Mouse (Mus musculus) cerebral cortex, adult 2 months (tissue): ENCODE results near the gene Cfb.

Experiments used
- WGBS: fragments of 180-500 bp; shearing (Covaris S2); methylation state at CpG from one replicate; pipeline ENCODE4 v1.1.7; 2018; 5-methylcytosine and 5-hydroxymethylcytosine counted together

The Cfb gene

DNA sequence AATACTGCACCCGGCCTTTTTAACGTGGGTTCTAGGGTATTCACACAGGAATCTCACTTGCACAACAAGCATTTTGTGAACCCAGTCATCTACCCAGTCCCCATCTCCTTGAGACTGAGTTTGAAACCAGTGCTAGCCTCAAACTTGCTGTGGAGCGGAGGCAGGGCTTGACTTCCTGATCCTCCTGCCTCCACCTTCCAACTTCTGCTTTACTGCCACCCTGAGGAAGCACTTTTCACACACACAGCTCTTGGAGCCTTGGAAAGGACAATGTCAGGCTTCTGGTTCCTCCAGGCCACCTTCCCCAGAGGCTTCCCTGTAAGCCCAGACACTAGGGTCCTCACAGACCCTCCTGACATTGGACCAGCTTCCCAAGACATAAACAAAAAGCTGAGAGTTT lies 21.0 kb upstream of the Cfb start:
- 70% methylated on average over 3 of the region's 3 CpGs for WGBS

DNA sequence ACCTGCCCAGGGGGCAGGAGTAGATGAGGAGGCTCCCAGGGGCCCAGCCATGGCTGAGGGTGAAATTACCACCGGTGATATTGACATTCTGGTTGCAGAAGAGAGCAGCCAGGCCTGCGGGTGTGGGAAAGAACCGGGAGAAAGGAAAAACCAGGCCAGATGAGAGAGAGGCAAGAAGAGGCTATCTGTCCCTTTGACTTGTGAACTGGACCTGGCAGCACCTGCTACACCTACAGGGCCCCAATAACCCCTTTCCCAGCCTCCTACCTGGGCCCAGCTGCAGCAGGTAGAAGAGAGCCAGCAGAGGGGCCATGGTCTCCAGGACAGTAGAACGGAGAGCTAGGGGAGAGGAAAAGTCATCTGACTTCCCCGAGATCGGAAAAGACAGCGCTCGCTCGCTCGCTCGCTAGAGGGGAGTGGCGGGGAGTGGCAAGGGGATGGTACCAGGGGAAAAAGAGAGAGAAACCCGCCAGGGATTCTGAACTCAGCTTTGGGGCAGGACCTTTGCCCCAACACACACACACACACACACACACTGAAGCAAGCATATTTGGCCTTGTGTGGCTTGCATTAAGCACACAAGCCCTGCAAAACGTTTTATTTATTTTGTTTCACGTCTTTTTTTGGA lies 19.5 kb upstream of the Cfb start, which contains the start of gene Gm20547:
TSS of gene Gm20547 (minus strand) at position 360 of the 628 bp plus-strand sequence.
- WGBS: 27% methylated on average over 15 of the region's 15 CpGs

DNA sequence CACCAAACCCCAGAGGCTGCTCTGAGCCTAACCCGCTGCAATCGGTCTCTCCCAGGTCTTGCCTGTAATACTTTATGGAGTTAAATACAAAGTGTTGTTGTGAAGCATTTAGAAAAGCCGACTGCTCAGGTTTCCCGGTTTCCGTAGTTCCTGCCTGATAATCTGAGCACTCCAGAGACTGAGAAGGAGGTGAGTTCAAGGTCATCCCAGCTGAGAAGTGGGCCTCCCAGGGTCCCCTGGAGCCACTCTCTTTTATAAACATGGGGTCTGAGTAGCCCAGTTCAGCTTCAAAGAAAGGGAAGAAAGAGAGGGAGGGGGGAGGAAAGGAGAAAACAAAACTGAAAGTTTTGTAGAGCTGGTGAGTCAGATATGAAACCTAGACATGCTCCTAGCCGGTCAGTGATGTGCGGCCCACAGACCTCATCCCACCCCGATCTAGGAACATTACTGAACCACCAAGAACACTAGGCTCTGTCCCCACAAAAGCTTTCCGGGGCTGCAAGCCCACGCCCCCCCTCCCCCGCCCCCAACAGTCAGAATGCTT lies 17.1 kb upstream of the Cfb start, which contains the start of gene Zbtb12:
TSS of gene Zbtb12 (plus strand) at position 148 of the 544 bp plus-strand sequence.
- 64% methylated on average over 11 of the region's 11 CpGs for WGBS

DNA sequence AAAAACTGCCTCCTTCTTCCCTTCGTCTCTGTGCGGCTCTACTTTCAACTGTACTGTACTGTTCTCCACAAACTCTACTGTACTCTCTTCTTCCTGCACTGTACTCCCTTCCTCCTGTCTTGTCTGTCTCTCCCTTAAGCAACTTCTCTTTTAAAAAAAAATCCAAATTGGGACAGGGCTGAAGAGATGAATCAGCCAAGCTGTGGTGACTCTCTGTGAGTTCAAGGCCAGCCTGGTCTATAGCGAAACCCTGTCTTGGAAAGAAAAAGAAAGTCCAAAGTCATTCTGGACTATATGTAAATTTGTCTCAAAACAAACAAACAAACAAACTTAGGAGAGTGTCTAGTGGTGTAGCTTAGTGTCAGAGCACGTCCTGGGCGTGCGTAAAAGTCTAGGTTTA lies 12.0 kb upstream of the Cfb start:
- 90% methylated on average over 6 of the region's 6 CpGs for WGBS

DNA sequence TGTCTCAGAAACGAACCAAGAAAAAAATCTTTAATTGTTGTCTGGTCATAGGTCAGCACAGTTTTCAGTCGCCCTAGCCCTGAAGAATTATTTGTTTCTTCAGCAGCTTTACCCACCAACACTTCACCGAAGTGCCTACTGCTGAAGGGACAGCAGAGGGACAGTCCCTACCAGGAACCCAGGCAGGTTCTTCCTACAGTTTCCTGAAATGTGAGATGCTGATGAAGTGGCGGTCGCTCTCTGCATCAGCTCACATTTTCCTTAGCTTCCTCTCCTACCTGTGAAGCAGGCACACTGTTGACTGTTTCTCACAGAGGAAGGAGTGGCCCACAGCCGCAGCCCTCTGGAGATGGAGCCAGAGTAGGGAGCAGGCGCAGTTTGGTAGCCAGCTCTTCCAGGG lies 3.7 kb upstream of the Cfb start:
- WGBS: 78% methylated on average over 7 of the region's 7 CpGs

DNA sequence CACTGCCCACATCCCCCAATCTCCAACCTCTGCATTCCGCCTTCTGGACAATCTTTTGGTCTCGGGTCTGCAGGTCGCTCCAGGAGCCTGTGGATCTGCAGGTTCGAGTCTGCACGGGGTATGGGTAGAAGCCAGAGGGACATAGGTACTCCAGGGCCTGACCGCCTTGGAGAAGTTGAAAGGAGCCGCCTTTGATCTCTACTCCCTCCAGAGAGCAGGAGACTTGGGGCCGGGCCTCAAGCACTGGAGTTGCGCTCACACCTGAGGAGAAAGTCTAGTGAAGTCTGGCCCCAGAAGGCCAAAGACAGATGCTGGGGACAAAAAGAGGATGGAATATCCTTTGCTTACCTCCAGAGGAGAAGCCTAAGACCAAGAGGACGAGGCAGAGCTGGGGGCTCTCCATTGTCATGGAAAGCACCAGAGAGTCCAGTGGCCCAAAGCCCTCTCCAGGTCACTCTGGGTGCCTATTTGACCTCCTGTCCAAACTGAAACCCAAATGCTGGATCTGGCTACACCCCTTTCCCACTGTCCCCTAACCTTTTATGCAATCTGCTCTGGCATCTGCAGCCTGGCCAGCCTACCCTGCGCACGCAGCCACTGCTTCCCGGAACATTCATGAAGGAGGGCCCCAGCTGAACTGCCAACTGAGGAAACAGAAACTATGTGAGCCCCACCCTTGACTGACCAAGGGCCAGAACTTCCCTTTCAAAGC lies 458 bp downstream of the Cfb start:
- WGBS: 69% methylated on average over 13 of the region's 13 CpGs

DNA sequence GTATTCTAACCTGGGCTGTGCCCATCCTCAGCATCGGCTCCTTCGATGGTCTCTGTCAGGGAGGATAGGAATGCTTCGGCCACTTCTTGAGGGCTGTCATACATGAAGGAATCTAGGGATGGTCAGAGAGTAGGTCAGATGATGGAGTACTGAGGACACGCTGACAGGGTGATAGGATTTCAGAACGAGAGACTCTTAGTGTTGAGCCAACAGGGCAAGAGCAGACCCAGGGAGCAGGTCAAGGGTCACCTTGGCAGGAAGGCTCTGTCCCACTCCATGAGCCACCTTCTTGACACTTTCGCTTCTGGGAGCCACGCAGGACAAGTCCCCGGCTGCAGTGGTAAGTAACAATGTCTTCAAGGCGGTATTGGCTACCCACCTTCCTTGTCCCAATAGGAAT lies 1.8 kb downstream of the Cfb start:
- WGBS: 86% methylated on average over 9 of the region's 9 CpGs

DNA sequence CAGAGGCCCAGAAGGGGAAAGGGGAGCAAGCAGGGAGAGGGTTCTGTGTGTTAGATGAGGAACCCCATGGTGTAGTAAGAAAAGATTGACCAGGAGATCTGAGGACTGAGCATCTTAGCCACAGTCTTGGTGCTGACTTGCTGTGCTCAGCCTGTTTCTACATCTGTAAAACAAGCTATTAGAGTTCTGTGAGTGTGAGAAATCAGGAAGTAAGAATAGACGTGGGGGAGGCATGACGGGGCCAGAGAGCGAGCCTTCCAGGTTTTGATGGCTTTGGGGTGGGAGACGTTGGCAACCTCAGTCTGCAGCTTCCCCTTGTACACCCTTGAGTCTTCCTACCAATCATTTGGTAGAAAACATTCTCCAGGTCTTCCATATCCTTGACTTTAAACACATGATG lies 3.6 kb downstream of the Cfb start:
- WGBS: 73% methylated on average over 4 of the region's 4 CpGs

DNA sequence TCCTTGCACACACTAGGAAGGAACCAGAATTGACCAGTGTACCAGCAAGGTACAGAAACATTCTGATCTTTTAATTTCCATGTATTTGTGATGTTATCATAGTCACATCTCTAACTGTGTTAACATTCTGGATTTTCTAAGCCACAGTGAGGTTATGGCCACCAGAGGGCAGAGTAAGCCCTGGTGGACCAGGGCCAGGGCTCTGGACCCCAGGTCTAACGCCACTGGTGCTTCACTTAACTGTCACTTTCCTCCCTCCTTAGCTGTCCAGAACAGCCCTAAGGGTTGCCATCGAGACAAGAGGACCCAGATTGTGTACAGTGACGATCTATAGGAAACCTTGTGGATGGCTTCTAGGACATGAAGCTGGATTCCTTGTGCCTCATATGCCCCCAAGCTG lies 6.5 kb downstream of the Cfb start:
- 46% methylated on average over 3 of the region's 3 CpGs for WGBS

DNA sequence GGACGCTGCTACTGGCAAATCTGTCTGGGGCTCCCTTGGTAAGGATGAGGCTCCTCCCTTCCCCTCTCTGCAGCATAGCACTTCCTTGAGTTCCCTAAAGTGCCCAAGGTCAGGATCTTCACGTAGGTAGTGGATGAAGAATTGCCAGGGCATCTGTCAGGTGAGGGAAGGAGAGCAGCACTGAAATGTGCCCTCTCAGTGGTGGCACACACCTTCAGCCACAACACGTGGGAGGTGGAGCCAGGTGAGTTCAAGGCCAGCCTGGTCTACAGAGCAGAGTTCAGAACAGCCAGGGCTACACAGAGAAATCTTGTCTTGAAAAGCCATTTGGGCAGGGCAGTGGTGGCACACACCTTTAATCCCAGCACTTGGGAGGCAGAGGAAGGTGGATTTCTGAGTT lies 7.6 kb downstream of the Cfb start:
- 77% methylated on average over 3 of the region's 3 CpGs for WGBS

DNA sequence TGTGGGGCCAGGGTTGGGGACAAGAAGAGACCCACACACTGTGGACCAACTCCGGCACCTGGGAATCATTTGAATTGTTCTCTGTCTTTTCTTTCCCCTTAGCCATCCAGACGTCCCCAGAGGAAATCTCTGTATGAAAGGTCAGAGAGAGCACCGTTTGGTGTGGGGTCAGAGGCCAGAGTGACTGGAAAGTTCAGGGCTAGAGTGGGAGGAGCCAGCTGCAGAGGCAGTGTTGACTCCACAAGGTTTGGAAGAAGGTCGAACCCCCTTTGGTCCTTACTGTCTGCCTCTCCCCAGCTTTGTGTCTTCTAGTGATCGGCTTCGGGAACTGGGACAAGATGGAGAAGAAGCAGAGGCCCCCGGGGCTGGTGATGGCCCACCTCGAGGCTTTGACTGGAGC lies 8.8 kb downstream of the Cfb start:
- WGBS: 85% methylated on average over 8 of the region's 8 CpGs

DNA sequence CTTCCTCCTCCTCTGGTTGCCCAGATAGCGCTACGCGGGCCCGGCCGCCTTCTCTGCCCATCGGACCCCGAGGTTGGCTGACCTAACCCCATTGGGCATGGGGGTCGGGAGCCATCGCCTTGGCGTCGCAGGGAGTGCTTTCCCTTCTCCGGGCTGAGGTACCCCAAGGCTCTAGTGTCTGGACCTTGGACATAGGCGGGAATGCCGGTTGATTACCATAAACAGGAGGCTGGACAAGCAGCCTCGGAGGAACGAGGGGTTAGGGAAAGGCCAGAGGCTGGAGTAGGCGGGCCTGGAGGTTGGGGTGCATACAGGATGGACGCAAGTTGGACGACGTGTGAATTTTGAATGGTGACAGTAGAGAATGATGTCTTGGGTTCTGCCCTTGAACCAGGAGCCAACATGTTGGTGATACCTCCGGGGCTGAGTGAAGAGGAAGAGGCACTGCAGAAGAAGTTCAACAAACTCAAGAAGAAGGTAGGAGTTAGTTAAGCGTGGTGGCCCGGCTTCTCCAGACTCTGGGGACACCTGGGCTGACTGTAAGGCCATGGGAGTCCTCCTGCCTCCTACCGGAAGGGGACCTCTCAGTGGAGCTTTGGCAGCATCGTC lies 11.7 kb downstream of the Cfb start:
- WGBS: 1% methylated on average over 25 of the region's 25 CpGs

DNA sequence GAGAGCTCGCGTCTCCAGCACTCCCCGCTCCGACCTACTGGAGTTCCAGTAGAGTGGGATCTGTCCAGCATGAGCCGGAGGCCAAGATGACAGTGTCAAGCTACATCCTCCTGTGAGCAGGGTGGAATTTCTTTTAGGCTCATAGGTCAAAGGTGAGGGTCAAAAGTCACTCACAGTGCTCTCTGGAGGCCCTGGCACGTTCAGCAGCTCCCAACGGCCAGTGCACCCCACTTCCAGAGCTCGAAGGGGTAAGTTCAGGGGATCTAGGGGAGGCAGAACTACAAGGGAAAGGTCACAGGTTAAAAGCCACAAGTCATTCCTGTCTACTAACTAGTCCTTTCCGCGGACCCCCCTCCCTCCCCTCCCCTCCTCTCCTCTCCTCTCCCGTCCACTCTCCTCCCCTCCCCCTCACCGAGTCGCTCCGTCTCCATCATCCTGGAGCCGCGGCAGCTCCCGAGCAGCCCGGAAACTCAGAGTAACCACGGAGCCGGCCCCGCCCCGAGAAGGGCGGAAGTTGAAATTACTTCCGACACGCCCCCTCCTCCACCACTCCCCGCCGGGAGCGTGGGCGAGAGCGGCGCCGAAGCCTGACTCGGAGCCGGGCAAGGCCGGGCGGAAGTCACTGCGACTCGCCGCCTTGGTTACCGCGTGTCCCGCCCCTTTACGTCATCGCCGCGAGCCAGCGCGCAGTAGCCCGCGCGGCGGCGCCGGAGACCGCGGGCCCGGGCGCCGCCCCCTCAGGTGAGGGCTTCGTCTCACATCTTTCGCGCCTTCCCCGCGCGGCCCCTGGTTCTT lies 12.4 kb downstream of the Cfb start, which contains the start of the genes Skiv2l and Nelfe:
TSS of gene Skiv2l (minus strand) at position 489 of the 795 bp plus-strand sequence.
TSS of gene Nelfe (plus strand) at position 670 of the 795 bp plus-strand sequence.
- under 1% methylated on average over 63 of the region's 65 CpGs for WGBS

DNA sequence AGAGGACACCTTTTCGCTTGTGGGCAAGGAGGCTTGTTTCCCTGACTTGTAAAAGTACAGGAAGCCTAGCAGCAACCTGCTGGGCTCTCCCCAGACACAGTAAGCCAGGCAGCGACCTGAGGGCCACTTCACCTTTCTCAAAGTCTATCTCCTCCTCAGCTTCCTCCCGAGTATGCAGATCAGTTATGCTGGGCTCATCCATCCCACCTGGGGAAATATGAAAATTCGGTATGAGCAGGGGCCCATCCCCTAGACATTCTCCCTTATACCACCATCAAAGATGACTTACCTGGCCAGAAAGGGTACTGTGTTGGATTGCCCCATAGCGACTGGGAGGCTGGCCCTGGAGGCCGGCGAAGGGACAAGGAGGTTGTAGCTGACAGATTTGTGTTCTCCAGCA lies 14.7 kb downstream of the Cfb start:
- 90% methylated on average over 7 of the region's 7 CpGs for WGBS

DNA sequence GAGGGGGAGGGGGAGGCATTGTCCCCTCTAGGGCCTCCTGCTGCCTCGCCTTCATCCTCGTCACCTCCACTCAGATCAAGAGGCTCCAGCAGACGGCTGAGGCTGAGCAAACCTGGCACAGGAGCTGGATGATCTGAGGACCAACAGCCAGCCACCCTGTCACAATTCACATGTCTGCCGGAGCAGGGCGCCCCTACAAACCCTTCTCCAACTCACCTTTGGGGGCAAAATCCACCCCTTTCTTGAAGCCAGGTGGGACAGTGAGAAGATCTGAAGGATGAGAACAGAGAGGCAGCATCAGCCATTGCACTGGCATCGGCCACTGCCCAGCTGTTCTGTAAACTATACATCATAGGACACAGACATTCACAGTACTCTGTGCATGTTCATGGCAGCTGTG lies 15.1 kb downstream of the Cfb start:
- WGBS: 94% methylated on average over 6 of the region's 6 CpGs

DNA sequence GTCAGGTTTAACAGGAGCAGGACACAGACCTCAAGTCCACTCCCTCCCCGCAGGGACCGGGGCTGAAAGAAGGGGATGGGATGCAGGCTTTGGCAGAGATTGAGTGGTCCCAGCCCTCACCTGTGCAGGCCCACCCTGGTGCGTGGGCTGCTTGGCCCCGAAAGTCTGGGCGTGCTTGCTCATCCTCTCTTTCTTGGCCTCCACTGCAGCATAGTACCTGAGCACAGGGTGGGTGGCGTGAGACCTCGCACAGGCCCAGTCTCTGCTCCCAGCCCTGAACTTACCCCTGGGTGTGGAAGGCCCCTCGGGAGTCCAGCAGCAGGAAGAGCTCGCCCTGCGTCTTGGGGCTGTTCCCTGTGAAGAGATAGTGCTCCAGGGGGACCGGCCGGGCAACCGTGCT lies 17.4 kb downstream of the Cfb start:
- 95% methylated on average over 13 of the region's 13 CpGs for WGBS

DNA sequence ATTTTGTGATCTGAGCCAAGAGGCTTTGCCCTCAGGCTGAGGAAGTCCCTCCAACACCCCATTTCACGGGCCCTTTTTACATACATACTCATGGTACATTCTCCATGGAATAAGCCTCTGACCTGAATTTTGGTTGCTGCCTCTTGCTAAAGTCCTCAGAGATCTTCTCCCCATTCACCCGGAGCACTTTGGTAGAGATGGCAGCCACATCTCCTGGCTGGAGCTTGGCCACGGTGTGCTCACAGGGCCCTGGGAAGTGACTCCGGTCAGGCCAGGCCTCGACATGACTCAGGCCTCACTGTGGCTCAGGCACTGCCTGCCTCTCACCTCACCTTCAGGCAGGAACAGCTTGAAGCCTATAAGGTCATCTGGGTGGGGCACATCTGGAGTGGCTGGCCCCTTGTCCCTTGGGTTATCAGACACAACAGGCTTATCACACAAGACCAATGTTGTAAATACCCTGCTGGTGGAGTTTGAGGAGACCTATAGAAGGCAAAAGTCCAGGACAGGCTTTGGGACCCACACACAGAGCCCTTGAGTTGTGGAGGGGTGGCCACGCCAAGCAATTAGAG lies 21.5 kb downstream of the Cfb start:
- 86% methylated on average over 6 of the region's 6 CpGs for WGBS

DNA sequence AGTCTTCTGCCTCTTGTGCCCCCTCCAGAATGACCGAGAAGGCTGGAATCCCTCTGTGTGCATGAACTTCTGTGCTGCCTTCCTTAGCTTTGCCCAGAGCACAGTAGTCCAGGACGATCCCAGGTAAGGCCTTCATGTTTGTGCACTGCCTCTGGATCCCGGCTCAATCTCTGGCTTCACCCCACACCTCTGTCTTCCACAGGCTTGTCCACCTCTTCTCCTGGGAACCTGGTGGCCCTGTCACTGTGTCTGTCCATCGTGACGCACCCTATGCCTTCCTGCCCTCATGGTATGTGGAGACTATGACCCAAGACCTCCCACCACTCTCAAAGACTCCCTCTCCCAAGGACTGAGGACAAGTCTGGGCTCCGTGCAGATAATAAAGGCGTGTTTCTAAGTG lies 23.5 kb downstream of the Cfb start:
- WGBS: 85% methylated on average over 7 of the region's 7 CpGs

DNA sequence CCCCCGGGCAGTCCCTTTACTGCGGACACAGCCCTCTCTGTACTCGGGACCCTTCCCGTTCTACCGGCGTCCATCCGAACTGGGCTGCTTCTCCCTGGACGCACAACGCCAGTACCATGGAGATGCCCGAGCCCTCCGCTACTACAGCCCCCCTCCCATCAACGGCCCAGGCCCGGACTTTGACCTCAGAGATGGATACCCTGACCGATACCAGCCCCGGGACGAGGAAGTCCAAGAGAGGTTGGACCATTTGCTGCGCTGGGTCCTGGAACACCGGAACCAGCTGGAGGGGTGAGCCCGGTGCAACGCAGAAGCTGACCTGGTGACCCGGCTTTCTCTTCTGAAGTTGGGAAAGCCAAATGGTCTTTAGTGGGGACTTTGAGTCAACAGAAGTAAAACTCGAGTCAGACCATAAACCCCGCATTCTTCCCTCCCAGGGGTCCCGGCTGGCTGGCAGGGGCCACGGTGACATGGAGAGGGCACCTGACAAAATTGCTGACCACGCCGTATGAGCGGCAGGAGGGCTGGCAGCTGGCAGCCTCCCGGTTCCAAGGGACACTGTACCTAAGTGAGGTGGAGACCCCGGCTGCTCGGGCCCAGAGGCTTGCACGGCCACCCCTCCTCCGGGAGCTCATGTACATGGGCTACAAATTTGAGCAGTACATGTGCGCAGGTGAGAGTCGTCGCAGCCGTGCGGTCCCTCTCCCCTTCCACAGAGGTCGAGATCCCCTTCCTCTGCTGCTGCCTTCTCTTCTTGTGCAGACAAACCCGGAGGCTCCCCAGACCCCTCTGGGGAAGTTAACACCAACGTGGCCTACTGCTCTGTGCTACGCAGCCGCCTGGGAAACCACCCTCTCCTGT lies 24.6 kb downstream of the Cfb start:
- WGBS: 35% methylated on average over 43 of the region's 43 CpGs

DNA sequence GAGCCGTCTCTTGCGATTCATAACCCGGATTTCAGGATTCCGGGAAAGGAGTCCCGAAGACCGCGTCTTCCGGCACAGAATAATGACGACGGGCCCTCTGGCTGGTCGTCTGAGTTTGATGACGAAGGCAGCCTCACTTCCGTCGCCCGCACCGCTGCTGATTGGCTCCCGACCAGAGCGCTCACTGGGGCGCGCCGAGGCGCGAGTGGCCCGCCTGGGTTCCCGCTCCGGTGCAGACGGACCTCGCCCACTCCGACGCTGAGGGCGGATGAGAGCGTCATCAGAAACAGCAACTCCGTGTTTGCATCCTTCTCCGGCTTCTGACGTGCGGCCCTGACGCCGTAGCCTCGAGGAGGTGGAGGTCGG lies 25.5 kb downstream of the Cfb start, which contains the start of the genes Stk19 and Dxo:
TSS of gene Stk19 (minus strand) at position 90 of the 366 bp plus-strand sequence.
TSS of gene Dxo (plus strand) at position 164 of the 366 bp plus-strand sequence.
- under 1% methylated on average over 40 of the region's 40 CpGs for WGBS
